Mouse (Mus musculus): ENCODE results near the gene Tshz3.

Gene Tshz3

GRCm38 (mm10) chr7:36697856-36698588 is at the start of gene Tshz3:
Gene Tshz3 (plus strand): TSS chr7:36698118.
- DNase-seq (ENCODE audit: low read depth, low spot score): no peak

DNA sequence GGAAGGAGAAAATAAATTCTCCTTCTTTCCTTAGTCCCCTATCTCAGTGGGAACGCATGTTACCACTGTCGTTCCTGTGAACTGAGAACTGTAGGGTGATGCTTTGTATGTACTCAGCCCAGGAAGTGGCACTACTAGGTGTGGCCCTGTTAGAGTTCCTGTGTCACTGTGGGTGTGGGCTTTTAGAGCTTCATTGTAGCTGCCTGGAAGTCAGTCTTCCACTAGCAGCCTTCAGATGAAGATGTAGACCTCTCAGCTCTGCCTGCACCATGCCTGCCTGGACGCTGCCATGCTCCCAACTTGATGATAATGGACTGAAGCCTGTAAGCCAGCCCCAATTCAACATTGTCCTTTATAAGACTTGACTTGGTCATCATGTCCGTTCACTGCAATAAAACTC is 42.0 kb upstream of the Tshz3 start:
- no peak for DNase-seq (ENCODE audit: low read depth, low spot score)

GRCm38 (mm10) chr7:36656401-36656800 is 41.5 kb upstream of the Tshz3 start:
- DNase-seq (ENCODE audit: low read depth, low spot score): no peak

DNA sequence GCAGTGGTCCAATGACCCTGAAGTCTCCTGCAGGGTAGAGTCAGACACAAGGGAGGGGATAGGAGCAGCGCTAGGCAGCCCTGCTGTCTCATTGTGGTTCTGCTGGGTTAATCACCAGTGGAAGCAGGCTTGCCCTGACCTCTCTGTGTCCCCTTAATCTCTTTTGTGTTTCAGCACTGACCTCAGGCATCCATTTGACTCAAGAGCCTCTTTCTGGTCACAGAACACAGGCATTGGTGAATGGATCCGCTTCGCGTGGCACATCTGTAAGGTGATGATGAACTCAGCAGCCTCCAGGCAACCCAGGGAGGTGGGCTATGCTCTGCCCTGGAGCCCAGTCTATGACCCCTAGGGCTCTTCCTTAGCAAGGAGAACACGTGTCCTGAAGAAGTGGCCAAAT is 39.6 kb upstream of the Tshz3 start:
- DNase-seq (ENCODE audit: low read depth, low spot score): no peak

DNA sequence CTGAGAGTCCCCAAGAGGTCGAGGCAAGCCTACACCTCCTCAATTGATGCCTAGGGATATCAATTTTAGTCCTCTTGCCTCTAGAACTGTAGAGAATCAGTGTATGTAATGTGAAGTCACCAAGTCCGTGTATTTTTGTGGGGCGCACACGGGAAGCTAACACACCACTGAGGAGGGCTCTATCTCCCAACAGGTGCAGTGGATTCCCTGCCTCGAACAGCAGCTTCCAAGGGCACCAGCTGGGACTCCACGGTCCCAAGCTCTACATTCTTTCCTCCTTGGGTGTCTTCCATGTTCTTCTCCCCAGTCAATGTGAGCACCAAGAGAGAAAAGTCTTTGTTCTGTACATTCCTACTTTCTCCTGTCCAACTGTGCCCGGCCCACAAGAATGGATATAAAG is 38.7 kb upstream of the Tshz3 start:
- no peak for DNase-seq (ENCODE audit: low read depth, low spot score)

- no peak for DNase-seq (ENCODE audit: low read depth, low spot score)
These were observed 37.3 kb upstream of the Tshz3 start for GRCm38 (mm10) chr7:36660654-36661053.

DNA sequence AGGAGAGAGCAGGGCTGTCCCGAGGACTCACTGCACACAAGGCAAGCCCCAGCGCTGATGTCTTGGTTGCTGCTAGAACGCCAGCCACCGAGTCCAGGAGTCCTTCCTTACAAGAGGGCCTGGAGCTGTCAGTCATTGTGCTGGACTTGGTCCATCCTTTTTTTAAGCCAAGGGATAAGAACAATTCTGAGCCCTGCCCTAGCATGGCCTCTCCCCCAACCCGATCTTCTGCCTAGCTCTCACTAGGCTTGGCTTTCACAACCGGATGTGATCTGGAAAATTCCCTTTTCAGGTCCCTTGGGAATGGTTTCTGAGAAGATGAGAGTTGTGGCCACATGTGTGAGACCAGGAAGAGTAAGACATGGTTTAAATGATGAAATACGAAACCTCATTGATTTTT is 34.5 kb upstream of the Tshz3 start:
- DNase-seq (ENCODE audit: low read depth, low spot score): no peak

GRCm38 (mm10) chr7:36667767-36668166 is 30.2 kb upstream of the Tshz3 start:
- DNase-seq (ENCODE audit: low read depth, low spot score): no peak

DNA sequence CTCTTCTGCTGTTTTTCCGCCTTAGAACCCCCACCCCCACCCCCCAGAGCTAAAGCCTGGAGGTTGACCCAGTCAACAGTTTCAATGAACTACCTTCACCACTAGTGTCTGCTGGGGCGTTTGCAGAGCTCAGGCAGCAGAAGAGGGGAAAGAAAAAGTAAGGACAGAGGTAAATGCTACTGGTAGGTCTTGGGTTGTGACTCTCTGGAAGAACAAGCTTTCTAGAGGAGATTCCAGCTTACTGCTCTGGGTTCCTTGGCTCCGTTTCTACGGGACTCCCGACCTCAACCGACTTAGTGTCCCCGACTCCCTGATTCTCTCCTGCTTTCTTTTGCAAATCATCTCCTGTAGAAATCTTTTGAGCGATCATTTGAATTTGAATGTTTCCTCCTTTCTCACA is 19.9 kb upstream of the Tshz3 start:
- no peak for DNase-seq (ENCODE audit: low read depth, low spot score)

DNA sequence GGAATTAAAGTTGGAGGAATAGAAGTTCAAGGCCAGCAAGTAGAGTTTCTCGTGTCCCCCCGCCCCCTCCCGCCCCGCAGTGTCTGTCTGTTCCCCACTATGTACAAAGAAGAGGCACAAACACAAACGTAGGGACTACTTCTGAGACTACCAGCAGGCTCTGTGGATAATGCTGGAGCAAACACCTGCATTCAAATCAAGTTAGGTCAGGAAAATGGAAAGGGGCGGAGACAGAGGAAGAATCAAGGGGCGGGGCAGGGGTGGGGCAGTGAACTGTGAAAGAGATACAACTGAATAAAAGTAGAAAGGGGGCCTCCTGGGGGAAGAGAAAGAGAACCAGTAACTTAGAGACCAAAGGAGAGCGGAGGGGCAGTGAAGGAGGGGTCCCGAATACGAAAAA is 19.4 kb upstream of the Tshz3 start:
- no peak for DNase-seq (ENCODE audit: low read depth, low spot score)

GRCm38 (mm10) chr7:36679031-36679618 is 18.8 kb upstream of the Tshz3 start:
- no peak for DNase-seq (ENCODE audit: low read depth, low spot score)

DNA sequence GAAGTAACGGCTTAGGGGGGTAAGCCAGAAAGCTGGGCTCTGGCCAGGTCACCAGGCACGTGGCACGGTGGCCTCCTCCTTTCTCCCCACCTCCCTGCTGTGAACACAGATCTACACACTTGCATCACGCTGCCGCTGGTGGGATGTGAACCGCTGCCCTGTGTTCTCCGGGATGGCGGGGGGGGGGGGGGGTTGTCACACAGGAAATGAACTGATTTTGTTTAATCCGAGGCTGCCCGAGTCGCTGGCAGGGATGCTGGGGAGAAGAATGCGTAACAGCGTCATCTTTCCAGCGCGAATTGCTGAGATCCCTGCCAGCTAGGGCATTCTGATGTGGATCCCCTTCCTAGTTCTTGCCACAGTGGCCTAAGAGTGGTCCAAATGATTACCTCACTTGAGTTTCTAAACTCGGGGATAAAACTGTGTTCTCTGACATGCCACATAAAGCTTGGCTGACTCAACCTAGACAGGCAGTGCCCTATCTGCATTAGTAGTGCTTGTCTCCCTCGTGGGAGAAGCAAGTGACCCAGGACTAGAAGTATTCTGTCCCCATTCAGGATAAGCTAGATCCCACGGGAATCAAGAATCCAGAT is 18.0 kb upstream of the Tshz3 start:
- DNase-seq (ENCODE audit: low read depth, low spot score): no peak

- DNase-seq (ENCODE audit: low read depth, low spot score): no peak
These were observed 10.4 kb upstream of the Tshz3 start for GRCm38 (mm10) chr7:36687508-36687907.

DNA sequence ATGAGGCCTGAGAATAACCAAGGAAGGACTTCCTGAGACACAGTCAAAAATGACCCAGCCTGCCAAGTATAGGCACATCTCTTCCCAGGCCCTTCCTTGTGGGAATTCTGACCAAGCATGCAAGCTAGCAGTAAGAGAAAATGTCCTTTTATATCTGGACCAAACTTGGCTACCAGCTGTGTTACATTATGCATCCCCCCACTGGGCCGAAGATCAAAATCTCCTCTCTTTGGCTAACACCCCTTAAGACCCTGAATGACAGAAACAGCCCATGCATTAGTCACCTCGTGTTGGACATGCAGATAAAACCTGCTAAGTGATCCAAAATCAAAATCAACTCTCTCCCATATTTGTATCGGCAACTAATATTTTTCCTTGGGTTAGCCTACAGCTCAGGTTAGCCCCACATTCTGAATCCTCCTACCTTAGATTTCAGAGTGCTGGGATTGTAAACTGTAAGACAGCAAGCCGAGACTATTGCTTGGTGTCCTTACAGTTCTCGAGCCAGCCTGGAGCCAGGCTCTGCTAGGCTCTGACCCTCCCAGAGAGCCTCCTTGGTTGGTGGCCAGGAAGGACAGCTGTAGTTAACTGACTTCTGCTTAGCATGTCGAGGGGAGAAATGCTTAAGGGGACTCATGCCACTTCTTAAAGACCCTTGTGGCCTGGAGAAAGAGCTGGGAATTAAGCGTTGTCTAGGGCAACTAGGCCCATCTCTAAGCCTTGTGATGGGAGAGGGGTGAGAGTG is 8.7 kb upstream of the Tshz3 start:
- DNase-seq (ENCODE audit: low read depth, low spot score): no peak

GRCm38 (mm10) chr7:36690551-36690950 is 7.4 kb upstream of the Tshz3 start:
- no peak for DNase-seq (ENCODE audit: low read depth, low spot score)

DNA sequence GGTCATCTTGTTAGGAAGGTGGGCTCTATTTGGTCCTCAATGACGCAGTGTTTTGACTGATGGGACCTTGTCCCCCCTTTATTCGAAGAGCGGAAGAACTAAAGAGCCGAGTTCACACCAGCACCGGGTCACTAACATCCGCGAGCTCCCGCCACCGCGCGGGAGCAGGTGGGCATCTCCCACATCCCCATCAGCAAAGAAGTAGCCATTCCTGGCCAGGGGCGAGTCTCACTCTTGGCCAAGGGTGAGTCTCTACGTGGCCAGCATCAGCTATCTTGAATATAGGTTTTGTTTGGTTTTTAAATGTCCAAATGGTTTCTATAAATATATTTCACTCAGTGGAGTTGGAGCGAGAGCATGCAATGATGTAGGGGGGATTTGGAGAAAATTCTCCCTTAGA is 6.3 kb upstream of the Tshz3 start:
- no peak for DNase-seq (ENCODE audit: low read depth, low spot score)

GRCm38 (mm10) chr7:36692381-36692780 is 5.5 kb upstream of the Tshz3 start:
- DNase-seq (ENCODE audit: low read depth, low spot score): no peak

- no peak for DNase-seq (ENCODE audit: low read depth, low spot score)
These were observed 4.8 kb upstream of the Tshz3 start for GRCm38 (mm10) chr7:36693081-36693480.

DNA sequence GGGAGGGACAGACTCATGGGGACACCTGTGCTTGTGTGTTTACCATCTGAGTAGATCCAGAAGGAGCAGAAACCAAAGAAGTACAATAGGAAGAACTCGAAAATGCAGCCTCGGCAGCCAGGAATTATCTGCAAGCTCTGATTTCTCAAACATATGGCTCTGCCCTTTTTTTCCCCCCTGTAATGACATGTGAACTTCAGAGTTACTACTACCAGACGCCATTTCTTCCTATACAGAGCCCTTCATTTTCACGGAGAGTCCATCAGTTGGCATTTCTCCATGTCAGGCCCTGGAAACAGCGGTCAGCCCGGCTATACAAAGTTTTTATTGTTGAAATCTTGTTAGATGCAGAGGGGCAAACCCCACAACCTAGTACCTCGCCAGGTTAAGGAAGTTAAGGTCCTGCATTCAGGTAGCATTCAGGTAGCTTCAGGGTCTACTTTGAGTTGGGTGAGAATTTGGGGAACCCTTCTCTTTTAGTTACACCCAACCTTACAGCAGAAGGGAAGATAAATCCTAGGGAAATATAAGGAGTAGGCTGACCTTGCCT is 3.2 kb upstream of the Tshz3 start:
- DNase-seq (ENCODE audit: low read depth, low spot score): no peak

DNA sequence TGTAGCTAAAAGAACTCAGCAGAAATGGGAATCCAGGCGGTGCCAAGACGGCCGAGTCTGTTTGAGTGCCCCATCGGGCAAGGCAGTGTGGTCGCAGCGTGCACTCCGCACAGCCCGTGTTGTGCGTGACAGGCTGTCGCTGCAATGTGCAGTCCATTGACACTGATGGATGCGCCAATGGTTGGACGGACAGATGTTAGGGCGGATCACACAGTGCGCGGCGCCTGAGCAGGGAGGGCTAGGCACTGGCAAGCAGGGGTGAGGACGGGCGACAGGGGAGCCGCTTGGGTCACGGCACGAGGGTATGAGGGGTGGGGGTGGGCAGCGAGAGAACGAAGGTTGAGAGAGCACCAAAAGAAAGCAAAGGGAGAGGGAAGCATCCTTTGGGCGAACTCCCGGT is 2.6 kb upstream of the Tshz3 start:
- DNase-seq (ENCODE audit: low read depth, low spot score): no peak

- no peak for DNase-seq (ENCODE audit: low read depth, low spot score)
These were observed 2.1 kb upstream of the Tshz3 start for GRCm38 (mm10) chr7:36695791-36696241.

Measured in CD4-positive helper T cell, adult 2 months (primary cell).